Mouse (Mus musculus): ENCODE measurements around the gene Nck1.

- no peak for TF ChIP-seq MAFK (IDR thresholded peaks at IDR 0.05; ENCODE audit: insufficient read depth, low read depth, low read length)
- TF ChIP-seq ZC3H11A (IDR thresholded peaks at IDR 0.05; ENCODE audit: borderline replicate concordance, low read depth, low read length), result no peak
- TF ChIP-seq HCFC1 (IDR thresholded peaks at IDR 0.05; ENCODE audit: borderline replicate concordance, insufficient read depth, low read length), result no peak
These were observed 72.6 kb downstream of the Nck1 start for GRCm38 (mm10) chr9:100473361-100473760.

Measured in ES-E14 (cell line).